Mouse (Mus musculus) hindbrain, embryonic 11.5 days (tissue): ENCODE measurements around the gene Kcnj1. TPM values are rescaled to one million over a fixed set of nuclear protein-coding genes. Genes with fewer than 3 reads are reported as not detected.

Source experiments
- ATAC-seq: fragments of 200-750 bp; cut with Nextera tagmentation; 2 replicates; pipeline ENCODE4 v1.8.0; 2017; ENCODE audit warnings: mild to moderate bottlenecking, moderate TSS enrichment, moderate library complexity; ENCODE audit not compliant: low FRiP score
- DNase-seq: peaks from one replicate; pipeline ENCODE4 v3.0.0-alpha.2; 2015; ENCODE audit warnings: low spot score
- H3K27ac ChIP-seq: fragments of 300-500 bp; sonication (generic); 2 replicates; pipeline ENCODE4 v1.5.1; 2014; ENCODE audit warnings: mild to moderate bottlenecking, low read depth, low read length
- H3K27me3 ChIP-seq: fragments of 300-500 bp; sonication (generic); 2 replicates; pipeline ENCODE4 v1.6.1; 2014; ENCODE audit warnings: mild to moderate bottlenecking, low read length, moderate library complexity, mixed read lengths; ENCODE audit not compliant: control insufficient read depth, insufficient read depth
- H3K36me3 ChIP-seq: fragments of 300-500 bp; sonication (generic); 2 replicates; pipeline ENCODE4 v1.6.1; 2014; ENCODE audit warnings: mild to moderate bottlenecking, low read length, moderate library complexity, mixed read lengths; ENCODE audit not compliant: control insufficient read depth, insufficient read depth
- H3K4me1 ChIP-seq: fragments of 300-500 bp; sonication (generic); replicated peaks from 2 replicates; pipeline ENCODE4 v1.6.1; 2014; ENCODE audit warnings: low read length, mixed read lengths; ENCODE audit not compliant: control insufficient read depth, insufficient read depth
- H3K4me2 ChIP-seq: fragments of 300-500 bp; sonication (generic); replicated peaks from 2 replicates; pipeline ENCODE4 v1.6.1; 2014; ENCODE audit warnings: mild to moderate bottlenecking, low read depth, low read length
- H3K4me3 ChIP-seq: fragments of 300-500 bp; sonication (generic); 2 replicates; pipeline ENCODE4 v1.5.1; 2014; ENCODE audit warnings: low read depth, low read length
- H3K9ac ChIP-seq: fragments of 300-500 bp; sonication (generic); 2 replicates; pipeline ENCODE4 v1.6.1; 2014; ENCODE audit warnings: low read depth, low read length
- H3K9me3 ChIP-seq: fragments of 300-500 bp; sonication (generic); 2 replicates; pipeline ENCODE4 v1.6.1; 2016; ENCODE audit warnings: low read length; ENCODE audit not compliant: control insufficient read depth
- WGBS: fragments of 180-500 bp; shearing (Covaris S2); extraction: QIAGEN DNeasy Blood & Tissue Kit; methylation state at CpG from one replicate; pipeline ENCODE4 v1.1.7; 2014; 5-methylcytosine and 5-hydroxymethylcytosine counted together
- polyA plus RNA-seq: library from polyadenylated mRNA; unstranded; fragments of >200 nt; fragmentation: Nextera tagmentation; extraction: Ambion mirVana; gene quantifications from 2 replicates; pipeline ENCODE4 v1.2.1, GENCODE M21; 2014

Kcnj1 gene
- polyA plus RNA-seq, 1 experiment from 2014 or later: not detected

GRCm38 (mm10) chr9:32420711-32421110 lies 48.4 kb downstream of the Kcnj1 start:
- ATAC-seq: no peak
- no peaks in the 10 kb centered on the region for H3K9me3 ChIP-seq
- no peak overlapping the region for H3K4me2 ChIP-seq
- no peak overlapping the region for H3K4me3 ChIP-seq
- no peak overlapping the region for H3K9ac ChIP-seq
- H3K36me3 ChIP-seq: no peaks in the 10 kb centered on the region
- H3K27ac ChIP-seq: no peak overlapping the region
- DNase-seq: no peak
- no peaks in the 10 kb centered on the region for H3K4me1 ChIP-seq
- no peaks in the 10 kb centered on the region for H3K27me3 ChIP-seq

- H3K4me2 ChIP-seq: no peak overlapping the region
- H3K4me3 ChIP-seq: no peak overlapping the region
- H3K36me3 ChIP-seq: no peaks in the 10 kb centered on the region
- H3K4me1 ChIP-seq: no peaks in the 10 kb centered on the region
- no peak for ATAC-seq
- H3K9me3 ChIP-seq: no peaks in the 10 kb centered on the region
- no peak for DNase-seq
- WGBS: 83% methylated on average over 7 of the region's 7 CpGs
- no peak overlapping the region for H3K27ac ChIP-seq
- H3K9ac ChIP-seq: no peak overlapping the region
- no peaks in the 10 kb centered on the region for H3K27me3 ChIP-seq
Measured at GRCm38 (mm10) chr9:32425321-32425720, 53.0 kb downstream of the Kcnj1 start.

- DNase-seq (no peak), ATAC-seq (no peak)
- Histone ChIP-seq H3K4me2 (no peak overlapping the region), H3K9ac (no peak overlapping the region), H3K4me3 (no peak overlapping the region), H3K36me3 (no peaks in the 10 kb centered on the region), H3K4me1 (no peaks in the 10 kb centered on the region; the same call in 1 of the 2 replicates), H3K9me3 (no peaks in the 10 kb centered on the region), H3K27me3 (no peaks in the 10 kb centered on the region), H3K27ac (no peak overlapping the region)
- WGBS: 82% methylated on average over 3 of the region's 3 CpGs
Measured at GRCm38 (mm10) chr9:32431061-32431460, 58.8 kb downstream of the Kcnj1 start.

GRCm38 (mm10) chr9:32434241-32435213 lies 62.2 kb downstream of the Kcnj1 start:
- Histone ChIP-seq H3K27me3 (no peaks in the 10 kb centered on the region), H3K9me3 (no peaks in the 10 kb centered on the region), H3K27ac (no peak overlapping the region), H3K4me3 (no peak overlapping the region), H3K4me1 (no peaks in the 10 kb centered on the region; the same call in 1 of the 2 replicates), H3K36me3 (no peaks in the 10 kb centered on the region), H3K9ac (no peak overlapping the region), H3K4me2 (no peak overlapping the region)
- ATAC-seq (no peak), DNase-seq (no peak)
- 78% methylated on average over 19 of the region's 19 CpGs for WGBS

- no peak overlapping the region for H3K27ac ChIP-seq
Measured at GRCm38 (mm10) chr9:32443115-32443514, 70.8 kb downstream of the Kcnj1 start.

GRCm38 (mm10) chr9:32443817-32444216 lies 71.5 kb downstream of the Kcnj1 start:
- peak; percentile 38 for DNase-seq
- no peaks in the 10 kb centered on the region for H3K9me3 ChIP-seq

More at GRCm38 (mm10) chr9:32443115-32443514, 70.8 kb downstream of the Kcnj1 start:
- DNase-seq (no peak), ATAC-seq (no peak)
- Histone ChIP-seq H3K9ac (no peak overlapping the region), H3K36me3 (no peaks in the 10 kb centered on the region), H3K4me2 (no peak overlapping the region), H3K4me1 (no peaks in the 10 kb centered on the region), H3K4me3 (no peak overlapping the region), H3K27me3 (no peaks in the 10 kb centered on the region), H3K9me3 (no peaks in the 10 kb centered on the region)
- 71% methylated on average over 3 of the region's 3 CpGs for WGBS

GRCm38 (mm10) chr9:32444453-32445201 lies 72.3 kb downstream of the Kcnj1 start:
- Histone ChIP-seq H3K4me3 (no peak overlapping the region), H3K4me2 (no peak overlapping the region), H3K27me3 (no peaks in the 10 kb centered on the region), H3K4me1 (no peaks in the 10 kb centered on the region), H3K36me3 (no peaks in the 10 kb centered on the region), H3K9me3 (no peaks in the 10 kb centered on the region), H3K27ac (no peak overlapping the region), H3K9ac (no peak overlapping the region)
- ATAC-seq (no peak), DNase-seq (no peak)
- 77% methylated on average over 6 of the region's 6 CpGs for WGBS

More at GRCm38 (mm10) chr9:32443817-32444216, 71.5 kb downstream of the Kcnj1 start:
- ATAC-seq: no peak
- Histone ChIP-seq H3K27ac (no peak overlapping the region), H3K36me3 (no peaks in the 10 kb centered on the region), H3K4me3 (no peak overlapping the region), H3K4me2 (no peak overlapping the region), H3K4me1 (no peaks in the 10 kb centered on the region), H3K27me3 (no peaks in the 10 kb centered on the region), H3K9ac (no peak overlapping the region)
- 51% methylated on average over 6 of the region's 6 CpGs for WGBS

- Histone ChIP-seq H3K9ac (no peak overlapping the region), H3K4me2 (no peak overlapping the region), H3K27ac (no peak overlapping the region), H3K4me1 (no peaks in the 10 kb centered on the region), H3K36me3 (no peaks in the 10 kb centered on the region), H3K9me3 (no peaks in the 10 kb centered on the region), H3K4me3 (no peak overlapping the region), H3K27me3 (no peaks in the 10 kb centered on the region)
- WGBS: 60% methylated on average over 3 of the region's 3 CpGs
- no peak for ATAC-seq
- DNase-seq: peak; percentile 39
Measured at GRCm38 (mm10) chr9:32445789-32446188, 73.5 kb downstream of the Kcnj1 start.
